Mouse (Mus musculus) stomach, embryonic 14.5 days (tissue): ENCODE measurements around the gene Gria2. TPM values are rescaled to one million over a fixed set of nuclear protein-coding genes. Genes with fewer than 3 reads are reported as not detected.

Experiments used
- ATAC-seq: fragments of 200-750 bp; cut with Nextera tagmentation; 2 replicates; pipeline ENCODE4 v1.8.0; 2017; ENCODE audit warnings: low read depth, moderate TSS enrichment; ENCODE audit not compliant: insufficient number of reproducible peaks, insufficient read depth, low FRiP score
- H3K27ac ChIP-seq: fragments of 300-500 bp; sonication (generic); 2 replicates; pipeline ENCODE4 v1.5.1; 2014; ENCODE audit warnings: mild to moderate bottlenecking, low read length, moderate library complexity, mixed read lengths
- H3K27me3 ChIP-seq: fragments of 300-500 bp; sonication (generic); 2 replicates; pipeline ENCODE4 v1.6.1; 2014; ENCODE audit warnings: low read length, control low read depth, mixed read lengths; ENCODE audit not compliant: control insufficient read depth, insufficient read depth
- H3K36me3 ChIP-seq: fragments of 300-500 bp; sonication (generic); 2 replicates; pipeline ENCODE4 v1.6.1; 2014; ENCODE audit warnings: mild to moderate bottlenecking, control low read depth, low read length, moderate library complexity, mixed read lengths; ENCODE audit not compliant: control insufficient read depth, insufficient read depth
- H3K4me1 ChIP-seq: fragments of 300-500 bp; sonication (generic); 2 replicates; pipeline ENCODE4 v1.6.1; 2014; ENCODE audit warnings: low read length, control low read depth, mixed read lengths; ENCODE audit not compliant: control insufficient read depth, insufficient read depth
- H3K4me2 ChIP-seq: fragments of 300-500 bp; sonication (generic); replicated peaks from 2 replicates; pipeline ENCODE4 v1.6.1; 2014; ENCODE audit warnings: low read depth, low read length, control low read depth
- H3K4me3 ChIP-seq: fragments of 300-500 bp; sonication (generic); 2 replicates; pipeline ENCODE4 v1.5.1; 2014; ENCODE audit warnings: low read depth, low read length, control low read depth
- H3K9ac ChIP-seq: fragments of 300-500 bp; sonication (generic); replicated peaks from 2 replicates; pipeline ENCODE4 v1.6.1; 2014; ENCODE audit warnings: low read depth, mild to moderate bottlenecking, control low read depth, low read length, moderate library complexity, mixed read lengths
- H3K9me3 ChIP-seq: fragments of 300-500 bp; sonication (generic); 2 replicates; pipeline ENCODE4 v1.6.1; 2016; ENCODE audit warnings: low read depth, low read length, control low read depth; ENCODE audit not compliant: control insufficient read depth
- WGBS: fragments of 180-500 bp; shearing (Covaris S2); extraction: QIAGEN DNeasy Blood & Tissue Kit; methylation state at CpG from one replicate; pipeline ENCODE4 v1.1.7; 2014; 5-methylcytosine and 5-hydroxymethylcytosine counted together
- polyA plus RNA-seq: library from polyadenylated mRNA; unstranded; fragments of >200 nt; fragmentation: Nextera tagmentation; extraction: Ambion mirVana; gene quantifications from 2 replicates; pipeline ENCODE4 v1.2.1, GENCODE M21; 2014

Gene Gria2
- polyA plus RNA-seq, 1 experiment from 2014 or later: 4.6 TPM

DNA sequence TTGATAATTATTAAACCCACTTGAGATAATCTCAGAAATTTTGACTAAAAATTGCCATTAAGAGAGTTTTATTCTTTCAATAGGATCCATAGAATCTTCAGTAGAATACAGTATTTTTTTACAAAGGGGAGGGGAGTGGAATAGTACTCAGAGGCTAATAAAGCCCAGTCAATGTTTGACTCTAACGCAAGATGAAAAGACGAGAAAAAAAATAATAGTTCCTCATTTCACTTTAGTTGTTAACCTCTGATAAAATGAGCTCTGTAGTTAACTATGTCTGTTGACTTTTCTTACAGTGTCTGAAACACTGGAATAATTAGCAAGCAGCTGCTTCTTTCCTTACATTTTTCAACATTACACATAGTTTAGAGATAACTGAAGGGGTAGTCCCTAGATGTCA, 7.4 kb downstream of the Gria2 start:
- H3K4me1 ChIP-seq: 0 out of 2 replicates have a peak, but pooled peaks cover 1% of the 10 kb centered on the region
- H3K4me3 ChIP-seq: no peak overlapping the region
- H3K27ac ChIP-seq: no peak overlapping the region
- H3K9ac ChIP-seq: no peak overlapping the region
- H3K9me3 ChIP-seq: no peaks in the 10 kb centered on the region
- WGBS: 87% methylated on average over 2 of the region's 2 CpGs
- H3K4me2 ChIP-seq: no peak overlapping the region
- no peak for ATAC-seq
- H3K36me3 ChIP-seq: no peaks in the 10 kb centered on the region
- H3K27me3 ChIP-seq: no peaks in the 10 kb centered on the region

DNA sequence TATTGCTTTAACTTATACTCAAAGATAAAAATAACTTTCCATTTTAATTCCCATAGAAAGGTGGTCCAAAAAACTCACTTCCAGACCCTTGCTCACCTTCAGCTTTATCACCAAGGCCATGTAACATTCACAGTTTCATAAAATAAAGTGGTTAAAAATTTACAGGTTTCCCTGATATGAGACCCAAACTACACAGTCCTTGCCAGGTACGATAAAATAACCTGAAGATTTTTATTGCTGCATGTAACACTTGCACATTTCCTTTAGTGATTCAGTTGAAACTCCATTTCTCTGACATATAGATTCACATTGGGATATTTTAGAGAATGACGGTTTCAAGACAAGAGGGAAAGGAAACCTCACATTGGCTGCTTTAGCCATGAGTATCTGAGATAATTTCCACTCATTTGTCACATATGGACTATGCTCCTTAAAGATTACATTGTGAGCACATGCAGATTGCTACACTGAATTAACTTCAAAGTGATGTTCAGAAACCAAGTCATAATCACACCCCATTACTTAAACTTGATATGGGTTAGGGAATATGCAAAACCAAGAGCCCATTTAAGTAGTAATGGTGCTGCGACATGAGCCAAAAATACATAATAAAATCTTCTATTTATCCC, 15.4 kb downstream of the Gria2 start:
- ATAC-seq: no peak
- no peak overlapping the region for H3K9ac ChIP-seq
- 74% methylated on average over 3 of the region's 3 CpGs for whole genome bisulfite sequencing
- no peak overlapping the region for H3K4me3 ChIP-seq
- no peak overlapping the region for H3K27ac ChIP-seq
- no peaks in the 10 kb centered on the region for H3K36me3 ChIP-seq
- H3K4me2 ChIP-seq: no peak overlapping the region
- no peaks in the 10 kb centered on the region for H3K27me3 ChIP-seq
- no peaks in the 10 kb centered on the region for H3K4me1 ChIP-seq
- no peaks in the 10 kb centered on the region for H3K9me3 ChIP-seq

DNA sequence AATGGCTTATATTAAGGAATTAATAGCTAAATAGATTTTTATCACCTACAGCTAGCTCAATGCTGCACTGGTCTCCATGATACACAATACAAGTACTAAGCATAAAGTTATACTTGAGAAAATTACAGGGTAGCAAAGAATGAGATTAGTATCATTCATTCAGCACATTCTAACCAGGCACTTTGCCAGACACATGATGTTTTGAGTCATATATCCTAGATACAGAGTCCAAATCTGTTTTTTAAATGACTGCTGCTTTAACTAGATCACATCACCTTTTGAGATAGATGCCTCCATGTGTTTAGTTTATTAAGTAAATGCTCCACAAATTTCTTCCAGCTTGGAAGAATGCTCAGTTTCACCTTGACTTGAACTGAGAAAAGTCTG, 21.5 kb downstream of the Gria2 start:
- Histone ChIP-seq H3K4me2 (no peak overlapping the region), H3K36me3 (no peaks in the 10 kb centered on the region), H3K9me3 (no peaks in the 10 kb centered on the region), H3K9ac (no peak overlapping the region), H3K4me3 (no peak overlapping the region), H3K27me3 (no peaks in the 10 kb centered on the region), H3K27ac (no peak overlapping the region), H3K4me1 (no peaks in the 10 kb centered on the region)
- no peak for ATAC-seq

DNA sequence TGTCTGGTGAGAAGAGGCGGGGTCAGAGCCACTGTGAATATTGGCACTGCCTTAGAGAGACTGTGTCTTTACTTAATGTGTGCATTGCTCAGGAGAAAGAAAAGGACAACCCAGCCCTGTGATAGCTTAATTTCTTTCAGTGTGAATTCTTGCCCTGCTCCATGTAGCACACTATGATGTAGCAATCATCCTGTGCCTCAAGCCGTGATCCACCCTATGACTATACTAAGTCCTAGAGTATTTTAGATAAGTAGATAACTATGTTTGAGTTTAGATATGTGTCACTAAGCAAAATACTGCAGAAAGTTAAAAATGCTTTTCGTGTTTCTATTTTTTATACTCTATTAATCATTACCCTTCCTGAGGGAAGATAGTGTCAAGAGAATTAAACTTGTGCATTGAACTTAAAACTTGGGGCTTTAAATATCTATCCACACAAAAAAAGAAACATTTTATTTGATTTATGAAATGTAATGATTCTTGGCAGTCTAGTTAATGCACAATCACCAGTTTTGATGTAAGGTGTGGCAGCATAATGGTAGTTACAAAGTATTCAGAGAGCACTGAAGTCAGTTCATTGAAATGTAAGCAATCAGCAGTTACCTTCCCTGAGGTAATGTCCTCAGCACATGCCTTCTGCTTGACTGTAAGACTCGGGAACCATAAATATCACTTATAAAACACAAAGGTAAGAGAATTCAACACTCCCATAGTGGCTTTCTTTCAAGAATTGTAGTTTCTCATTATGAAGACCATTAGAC, 22.1 kb downstream of the Gria2 start:
- Histone ChIP-seq H3K4me1 (no peaks in the 10 kb centered on the region), H3K9me3 (no peaks in the 10 kb centered on the region), H3K4me3 (no peak overlapping the region), H3K27me3 (no peaks in the 10 kb centered on the region), H3K9ac (no peak overlapping the region), H3K4me2 (no peak overlapping the region), H3K27ac (no peak overlapping the region), H3K36me3 (no peaks in the 10 kb centered on the region)
- WGBS: 69% methylated on average over 4 of the region's 4 CpGs
- ATAC-seq: no peak

DNA sequence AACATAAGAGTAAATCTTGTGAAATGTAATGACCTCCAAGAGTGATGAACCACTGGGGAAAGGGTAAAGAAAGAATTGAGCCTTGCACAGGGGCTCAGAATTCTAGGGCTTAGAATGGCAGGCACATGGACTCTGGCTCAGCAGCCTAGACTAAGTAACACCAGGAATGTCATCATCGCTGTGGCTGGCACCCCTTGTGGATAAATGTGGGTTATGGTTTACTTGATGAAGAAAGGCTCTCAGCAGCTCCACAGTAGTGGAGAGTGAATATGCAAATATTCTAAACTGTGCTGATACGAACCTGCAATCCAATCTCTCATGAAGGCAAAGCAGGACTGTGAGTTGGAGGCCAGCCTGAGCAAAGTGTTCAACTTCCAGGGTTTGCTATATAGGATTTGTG, 26.0 kb downstream of the Gria2 start:
- Histone ChIP-seq H3K4me3 (no peak overlapping the region), H3K4me1 (no peaks in the 10 kb centered on the region), H3K9me3 (no peaks in the 10 kb centered on the region), H3K4me2 (no peak overlapping the region), H3K9ac (no peak overlapping the region), H3K27me3 (no peaks in the 10 kb centered on the region), H3K36me3 (no peaks in the 10 kb centered on the region), H3K27ac (no peak overlapping the region)
- no peak for ATAC-seq
- 69% methylated on average over 2 of the region's 2 CpGs for WGBS

DNA sequence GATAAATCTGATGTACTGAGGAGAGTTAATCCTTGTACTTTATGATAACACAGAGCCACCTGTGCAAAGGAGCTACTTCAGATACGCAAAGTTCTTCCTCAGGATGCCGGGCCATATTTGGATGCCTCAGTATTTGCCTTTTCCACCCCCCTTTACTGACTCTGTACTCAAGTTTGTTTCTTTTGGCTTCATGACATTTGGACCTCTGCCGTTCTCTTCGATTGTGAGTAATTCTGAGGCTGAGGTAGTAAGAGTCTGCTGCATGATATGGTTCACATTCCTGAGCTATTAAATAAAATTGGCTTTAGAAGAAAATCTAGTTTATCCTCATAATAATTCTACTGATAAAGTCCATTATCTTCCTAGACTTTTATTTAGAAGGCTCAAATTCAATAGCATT, 26.7 kb downstream of the Gria2 start:
- H3K36me3 ChIP-seq: no peaks in the 10 kb centered on the region
- no peaks in the 10 kb centered on the region for H3K4me1 ChIP-seq
- H3K4me2 ChIP-seq: no peak overlapping the region
- no peak for ATAC-seq
- H3K9ac ChIP-seq: no peak overlapping the region
- no peaks in the 10 kb centered on the region for H3K27me3 ChIP-seq
- no peaks in the 10 kb centered on the region for H3K9me3 ChIP-seq
- no peak overlapping the region for H3K4me3 ChIP-seq
- H3K27ac ChIP-seq: no peak overlapping the region
- 81% methylated on average over 4 of the region's 4 CpGs for WGBS

DNA sequence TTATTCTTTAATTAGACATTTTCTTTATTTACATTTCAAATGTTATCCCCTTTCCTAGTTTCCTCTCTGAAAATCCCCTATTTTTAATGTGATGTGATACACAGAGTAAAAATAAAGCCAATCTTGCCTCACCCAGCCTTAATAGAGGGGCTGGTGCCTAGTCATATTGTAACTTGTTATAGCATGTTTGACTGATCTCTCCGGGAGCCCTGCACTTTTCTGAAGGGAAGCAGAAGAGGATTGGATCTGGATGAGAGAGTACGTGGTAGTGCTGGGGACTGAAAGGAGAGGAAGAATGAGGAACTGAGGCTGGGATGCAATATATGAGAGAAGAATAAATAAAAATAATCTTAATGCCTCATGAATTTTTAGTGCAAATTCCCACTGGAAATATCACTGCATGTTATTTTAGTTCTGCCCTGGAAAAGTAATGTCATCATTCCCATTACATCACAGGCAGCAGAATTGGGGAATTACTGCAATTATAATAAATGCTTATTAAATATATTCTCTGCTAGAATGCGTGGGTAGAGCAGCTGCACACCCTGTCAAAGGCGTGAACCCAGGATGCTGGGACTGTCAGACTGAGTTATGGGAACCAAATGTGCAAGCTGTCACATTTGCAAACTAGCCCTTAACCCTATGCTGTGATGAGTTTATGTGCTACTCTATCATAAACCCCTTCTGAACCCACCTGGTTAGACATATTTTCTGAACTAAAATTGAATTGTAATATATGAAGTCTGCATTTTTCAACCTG, 28.4 kb downstream of the Gria2 start:
- no peak overlapping the region for H3K4me2 ChIP-seq
- H3K27me3 ChIP-seq: no peaks in the 10 kb centered on the region
- H3K27ac ChIP-seq: no peak overlapping the region
- no peak overlapping the region for H3K4me3 ChIP-seq
- H3K4me1 ChIP-seq: no peaks in the 10 kb centered on the region
- H3K9ac ChIP-seq: no peak overlapping the region
- no peak for ATAC-seq
- no peaks in the 10 kb centered on the region for H3K36me3 ChIP-seq
- WGBS: 69% methylated on average over 4 of the region's 4 CpGs
- no peaks in the 10 kb centered on the region for H3K9me3 ChIP-seq

DNA sequence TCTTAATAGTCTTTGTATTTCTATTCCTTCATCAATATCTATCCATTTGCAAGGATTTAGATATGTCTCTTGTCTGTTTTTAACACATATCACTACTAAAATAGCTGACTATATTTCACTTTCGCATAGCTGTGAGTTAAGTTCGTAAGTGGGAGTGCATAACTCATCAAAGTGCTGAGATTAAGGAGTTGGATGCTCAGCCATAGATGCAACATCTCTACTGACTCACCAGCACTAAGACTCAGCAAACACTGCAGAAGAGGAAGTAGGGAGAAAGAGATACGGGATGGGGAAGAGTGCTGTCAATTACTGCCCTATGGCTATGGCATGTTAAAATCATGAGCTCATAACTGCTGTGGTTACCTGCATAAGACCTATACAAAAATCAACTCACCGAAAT, 29.4 kb downstream of the Gria2 start:
- no peaks in the 10 kb centered on the region for H3K36me3 ChIP-seq
- 81% methylated on average over 4 of the region's 4 CpGs for WGBS
- no peak overlapping the region for H3K9ac ChIP-seq
- no peak overlapping the region for H3K27ac ChIP-seq
- H3K9me3 ChIP-seq: no peaks in the 10 kb centered on the region
- H3K4me1 ChIP-seq: no peaks in the 10 kb centered on the region
- no peak for ATAC-seq
- no peak overlapping the region for H3K4me2 ChIP-seq
- no peak overlapping the region for H3K4me3 ChIP-seq
- no peaks in the 10 kb centered on the region for H3K27me3 ChIP-seq
